Mouse (Mus musculus) hindbrain, embryonic 14.5 days (tissue): ENCODE measurements around the gene Igsf3. TPM values are rescaled to one million over a fixed set of nuclear protein-coding genes. Genes with fewer than 3 reads are reported as not detected.

ENCODE experiments used
- ATAC-seq: fragments of 200-750 bp; cut with Nextera tagmentation; 2 replicates; pipeline ENCODE4 v1.8.0; 2017; ENCODE audit warnings: moderate number of reproducible peaks, mild to moderate bottlenecking, moderate TSS enrichment, moderate library complexity; ENCODE audit not compliant: low FRiP score
- DNase-seq: peaks from one replicate; pipeline ENCODE4 v3.0.0-alpha.2; 2015; ENCODE audit warnings: low spot score
- H3K27ac ChIP-seq: fragments of 300-500 bp; sonication (generic); 2 replicates; pipeline ENCODE4 v1.5.1; 2014; ENCODE audit warnings: mild to moderate bottlenecking, moderate library complexity
- H3K27me3 ChIP-seq: fragments of 300-500 bp; sonication (generic); 2 replicates; pipeline ENCODE4 v1.6.1; 2014; ENCODE audit warnings: mild to moderate bottlenecking, low read length, mixed read lengths; ENCODE audit not compliant: control insufficient read depth, insufficient read depth
- H3K36me3 ChIP-seq: fragments of 300-500 bp; sonication (generic); replicated peaks from 2 replicates; pipeline ENCODE4 v1.6.1; 2014; ENCODE audit not compliant: control insufficient read depth, insufficient read depth
- H3K4me1 ChIP-seq: fragments of 300-500 bp; sonication (generic); replicated peaks from 2 replicates; pipeline ENCODE4 v1.6.1; 2014; ENCODE audit warnings: antibody characterized with exemption, low read length, mixed read lengths; ENCODE audit not compliant: control insufficient read depth, insufficient read depth
- H3K4me2 ChIP-seq: fragments of 300-500 bp; sonication (generic); replicated peaks from 2 replicates; pipeline ENCODE4 v1.6.1; 2014; ENCODE audit warnings: mild to moderate bottlenecking, moderate library complexity
- H3K4me3 ChIP-seq: fragments of 300-500 bp; sonication (generic); replicated peaks from 2 replicates; pipeline ENCODE4 v1.5.1; 2014; ENCODE audit warnings: mild to moderate bottlenecking, low read length
- H3K9ac ChIP-seq: fragments of 300-500 bp; sonication (generic); 2 replicates; pipeline ENCODE4 v1.6.1; 2014
- H3K9me3 ChIP-seq: fragments of 300-500 bp; sonication (generic); 2 replicates; pipeline ENCODE4 v1.6.1; 2016; ENCODE audit warnings: low read length; ENCODE audit not compliant: control insufficient read depth
- WGBS: fragments of 180-500 bp; shearing (Covaris S2); extraction: QIAGEN DNeasy Blood & Tissue Kit; methylation state at CpG from one replicate; pipeline ENCODE4 v1.1.7; 2014; 5-methylcytosine and 5-hydroxymethylcytosine counted together
- polyA plus RNA-seq: library from polyadenylated mRNA; unstranded; fragments of >200 nt; fragmentation: Nextera tagmentation; extraction: Ambion mirVana; gene quantifications from 2 replicates; pipeline ENCODE4 v1.2.1, GENCODE M21; 2014

Igsf3 gene
- polyA plus RNA-seq, 1 experiment from 2014 or later: 51.7 TPM

DNA sequence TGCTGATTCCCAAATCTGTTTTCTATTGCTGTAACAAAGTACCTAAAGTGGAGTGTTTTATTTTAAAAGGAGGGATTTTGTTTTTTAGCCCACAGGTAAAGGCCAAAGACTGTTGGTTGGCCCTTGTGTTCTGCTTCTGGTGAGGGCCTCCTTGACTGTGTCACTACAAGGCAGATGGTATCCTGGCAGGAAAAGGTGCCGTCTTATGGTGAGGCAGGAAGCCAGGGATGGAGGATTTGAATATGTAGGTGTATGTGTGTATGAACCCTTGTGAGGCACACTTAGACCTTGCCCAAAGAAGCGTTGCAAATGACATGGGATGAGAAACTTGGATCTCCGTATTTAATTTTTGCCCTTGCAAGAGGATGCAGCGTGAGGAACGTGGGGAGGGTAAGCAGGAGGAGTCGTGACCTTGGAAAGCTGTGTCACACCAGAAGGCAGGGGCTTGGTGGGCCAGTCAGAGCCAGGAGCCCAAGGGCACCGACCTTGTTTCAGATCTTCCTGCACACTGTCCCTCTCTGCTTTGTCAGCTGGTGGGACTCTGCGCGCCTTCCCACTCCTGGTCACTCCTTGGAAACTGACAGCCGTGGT is 47.5 kb downstream of the Igsf3 start:
- Histone ChIP-seq H3K27ac (no peak overlapping the region), H3K27me3 (no peaks in the 10 kb centered on the region), H3K9me3 (no peaks in the 10 kb centered on the region), H3K9ac (no peak overlapping the region), H3K4me1 (peaks cover 17% of the 10 kb centered on the region), H3K4me3 (no peak overlapping the region), H3K4me2 (no peak overlapping the region), H3K36me3 (peaks cover 18% of the 10 kb centered on the region)
- WGBS: 81% methylated on average over 10 of the region's 10 CpGs
- no peak for ATAC-seq
- DNase-seq: no peak

- Histone ChIP-seq H3K9ac (no peak overlapping the region), H3K4me2 (no peak overlapping the region), H3K4me3 (no peak overlapping the region), H3K4me1 (0 out of 2 replicates have a peak, but pooled peaks cover 2% of the 10 kb centered on the region), H3K9me3 (no peaks in the 10 kb centered on the region), H3K27me3 (no peaks in the 10 kb centered on the region), H3K36me3 (peaks cover 47% of the 10 kb centered on the region), H3K27ac (no peak overlapping the region)
- DNase-seq: no peak
- 84% methylated on average over 8 of the region's 8 CpGs for WGBS
- ATAC-seq: no peak
Measured at GRCm38 (mm10) chr3:101429982-101430754, 53.3 kb downstream of the Igsf3 start.

DNA sequence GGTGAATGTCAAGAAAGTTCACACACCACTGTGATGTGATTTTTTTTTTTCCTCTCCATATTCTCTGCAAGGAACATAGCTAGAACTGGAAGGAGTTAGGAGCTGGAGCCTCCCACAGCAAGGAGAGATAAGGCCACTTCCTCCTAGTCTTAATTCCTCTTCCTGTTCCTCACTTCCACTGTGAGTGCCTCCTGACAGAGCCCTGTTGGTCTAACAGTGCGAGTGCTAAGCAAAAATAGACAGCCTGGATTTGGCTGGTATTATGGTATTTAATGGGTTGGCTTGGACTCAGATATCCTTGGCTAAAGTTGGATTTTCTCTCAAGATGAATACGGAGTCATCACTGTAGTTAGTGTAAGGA is 53.9 kb downstream of the Igsf3 start:
- Histone ChIP-seq H3K9ac (no peak overlapping the region), H3K27me3 (no peaks in the 10 kb centered on the region), H3K27ac (no peak overlapping the region), H3K4me2 (no peak overlapping the region), H3K4me3 (no peak overlapping the region), H3K36me3 (peaks cover 52% of the 10 kb centered on the region), H3K4me1 (no peaks in the 10 kb centered on the region), H3K9me3 (no peaks in the 10 kb centered on the region)
- no peak for DNase-seq
- 89% methylated on average over 2 of the region's 2 CpGs for WGBS
- no peak for ATAC-seq

GRCm38 (mm10) chr3:101435672-101436071 is 58.8 kb downstream of the Igsf3 start:
- DNase-seq (no peak), ATAC-seq (no peak)
- no peak overlapping the region for H3K4me3 ChIP-seq
- no peak overlapping the region for H3K4me2 ChIP-seq
- H3K27ac ChIP-seq: no peak overlapping the region
- 92% methylated on average over 8 of the region's 8 CpGs for WGBS
- no peak overlapping the region for H3K9ac ChIP-seq
- peaks cover 75% of the 10 kb centered on the region for H3K36me3 ChIP-seq
- H3K4me1 ChIP-seq: no peaks in the 10 kb centered on the region
- H3K9me3 ChIP-seq: no peaks in the 10 kb centered on the region
- no peaks in the 10 kb centered on the region for H3K27me3 ChIP-seq

DNA sequence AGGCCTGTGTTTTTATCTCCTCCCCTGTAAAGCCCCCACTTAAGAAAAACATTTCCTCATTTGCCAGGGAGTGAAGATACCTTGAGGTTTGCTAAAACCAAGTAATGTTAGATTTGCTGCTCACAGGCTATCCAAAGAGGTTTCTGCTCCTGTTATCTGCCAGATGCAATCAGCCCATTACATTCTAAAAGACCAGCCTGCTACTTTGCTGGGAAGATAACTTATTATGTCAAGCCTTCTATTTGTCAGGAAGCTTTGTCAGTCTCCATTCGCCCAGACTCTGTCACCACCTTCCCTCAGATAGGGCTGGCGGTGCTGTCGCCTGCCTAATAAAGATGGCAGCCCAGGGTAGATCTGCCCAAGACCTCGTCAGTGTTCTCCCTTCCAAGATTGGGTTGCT is 59.6 kb downstream of the Igsf3 start:
- ATAC-seq: no peak
- peaks cover 72% of the 10 kb centered on the region for H3K36me3 ChIP-seq
- no peaks in the 10 kb centered on the region for H3K4me1 ChIP-seq
- WGBS: 79% methylated on average over 4 of the region's 4 CpGs
- H3K4me2 ChIP-seq: no peak overlapping the region
- H3K4me3 ChIP-seq: no peak overlapping the region
- no peak overlapping the region for H3K27ac ChIP-seq
- H3K9me3 ChIP-seq: no peaks in the 10 kb centered on the region
- no peaks in the 10 kb centered on the region for H3K27me3 ChIP-seq
- DNase-seq: no peak
- H3K9ac ChIP-seq: no peak overlapping the region

GRCm38 (mm10) chr3:101437021-101437563 is 60.2 kb downstream of the Igsf3 start:
- H3K27me3 ChIP-seq: no peaks in the 10 kb centered on the region
- peaks cover 66% of the 10 kb centered on the region for H3K36me3 ChIP-seq
- no peaks in the 10 kb centered on the region for H3K4me1 ChIP-seq
- ATAC-seq (no peak), DNase-seq (no peak)
- H3K9ac ChIP-seq: no peak overlapping the region
- H3K27ac ChIP-seq: no peak overlapping the region
- H3K9me3 ChIP-seq: no peaks in the 10 kb centered on the region
- H3K4me3 ChIP-seq: no peak overlapping the region
- H3K4me2 ChIP-seq: no peak overlapping the region
- 80% methylated on average over 12 of the region's 12 CpGs for WGBS

- H3K9me3 ChIP-seq: no peaks in the 10 kb centered on the region
- ATAC-seq (peak; percentile 61; the same call in 1 of the 2 replicates), DNase-seq (peak; percentile 69)
- no peak overlapping the region for H3K4me3 ChIP-seq
- 69% methylated on average over 11 of the region's 11 CpGs for WGBS
- H3K27me3 ChIP-seq: no peaks in the 10 kb centered on the region
- H3K4me2 ChIP-seq: no peak overlapping the region
- H3K4me1 ChIP-seq: peaks cover 10% of the 10 kb centered on the region; the same call in 1 of the 2 replicates
- peak overlapping the region; percentile 56 for H3K27ac ChIP-seq
- H3K9ac ChIP-seq: no peak overlapping the region
- H3K36me3 ChIP-seq: peaks cover 19% of the 10 kb centered on the region
Measured at GRCm38 (mm10) chr3:101443265-101443881, 66.5 kb downstream of the Igsf3 start.

- 75% methylated on average over 8 of the region's 8 CpGs for WGBS
- no peaks in the 10 kb centered on the region for H3K27me3 ChIP-seq
- no peak overlapping the region for H3K4me3 ChIP-seq
- ATAC-seq (no peak), DNase-seq (no peak)
- H3K9ac ChIP-seq: no peak overlapping the region
- H3K27ac ChIP-seq: no peak overlapping the region
- H3K9me3 ChIP-seq: no peaks in the 10 kb centered on the region
- no peak overlapping the region for H3K4me2 ChIP-seq
- peaks cover 17% of the 10 kb centered on the region; the same call in 1 of the 2 replicates for H3K4me1 ChIP-seq
- H3K36me3 ChIP-seq: peaks cover 15% of the 10 kb centered on the region
Measured at GRCm38 (mm10) chr3:101444437-101444836, 67.6 kb downstream of the Igsf3 start.

DNA sequence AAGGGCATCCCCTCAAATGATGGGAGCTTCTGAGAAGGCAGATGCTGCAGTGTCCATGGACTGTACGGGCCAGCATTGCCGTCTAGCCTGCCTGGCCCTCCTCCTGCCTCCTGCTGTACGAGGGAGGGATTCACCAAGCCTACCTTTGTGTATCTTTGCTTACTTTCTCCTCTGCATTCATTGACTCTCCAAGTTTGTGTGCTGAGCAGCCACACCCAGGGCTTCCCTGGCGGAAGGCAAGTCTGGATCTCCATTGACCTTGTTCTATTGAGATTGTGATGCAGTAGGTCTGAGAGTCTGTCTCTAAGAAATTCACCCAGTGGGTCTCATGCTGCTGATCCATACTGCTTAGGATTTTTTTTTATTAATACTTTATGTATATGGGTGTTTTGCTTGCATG is 70.4 kb downstream of the Igsf3 start:
- Histone ChIP-seq H3K4me1 (peaks cover 21% of the 10 kb centered on the region; the same call in 1 of the 2 replicates), H3K27ac (no peak overlapping the region), H3K4me2 (no peak overlapping the region), H3K36me3 (peaks cover 21% of the 10 kb centered on the region), H3K4me3 (no peak overlapping the region), H3K27me3 (no peaks in the 10 kb centered on the region), H3K9me3 (no peaks in the 10 kb centered on the region), H3K9ac (no peak overlapping the region)
- DNase-seq (no peak), ATAC-seq (no peak)
- WGBS: 80% methylated on average over 4 of the region's 4 CpGs
